Mouse (Mus musculus) E14TG2a.4 (cell line): Measurements from ENCODE around the gene Ccdc51.

Source experiments
- CTCF ChIP-seq: conservative IDR thresholded peaks from 2 replicates; pipeline ENCODE4 v1.5.1; 2014; ENCODE audit warnings: low read length
- POU5F1 ChIP-seq: IDR thresholded peaks from 2 replicates; pipeline ENCODE4 v1.6.1; 2014; ENCODE audit warnings: low read length, borderline replicate concordance

GRCm38 (mm10) chr9:109123266-109123665, 41.0 kb downstream of the Ccdc51 start:
- TF ChIP-seq CTCF (no peak), POU5F1 (no peak)
